Mouse (Mus musculus) ES-Bruce4 (cell line): ENCODE data around the gene Sox2. TPM values are rescaled to one million over a fixed set of nuclear protein-coding genes. Genes with fewer than 3 reads are reported as not detected.

Source experiments
- H3K27ac ChIP-seq: 2 replicates; pipeline ENCODE4 v1.5.1; 2012; ENCODE audit warnings: low read length, inconsistent platforms; ENCODE audit not compliant: insufficient read depth
- H3K27me3 ChIP-seq: 2 replicates; pipeline ENCODE4 v1.6.1; 2012; ENCODE audit warnings: mild to moderate bottlenecking, low read length, inconsistent platforms; ENCODE audit not compliant: control insufficient read depth, poor library complexity, insufficient read depth, severe bottlenecking
- H3K36me3 ChIP-seq: 2 replicates; pipeline ENCODE4 v1.6.1; 2012; ENCODE audit warnings: inconsistent platforms, mild to moderate bottlenecking, low read length, moderate library complexity; ENCODE audit not compliant: control insufficient read depth, poor library complexity, insufficient read depth, severe bottlenecking
- H3K4me1 ChIP-seq: one replicate; pipeline ENCODE4 v1.8.1; 2011; ENCODE audit warnings: low read length; ENCODE audit not compliant: control insufficient read depth, insufficient read depth
- H3K4me3 ChIP-seq: 2 replicates; pipeline ENCODE4 v1.5.1; 2011; ENCODE audit warnings: low read depth, mild to moderate bottlenecking, low read length
- H3K9ac ChIP-seq: 2 replicates; pipeline ENCODE4 v1.6.1; 2012; ENCODE audit warnings: low read depth, mild to moderate bottlenecking, inconsistent platforms; ENCODE audit not compliant: poor library complexity, severe bottlenecking
- H3K9me3 ChIP-seq: replicated peaks from 2 replicates; pipeline ENCODE4 v1.6.1; 2012; ENCODE audit warnings: mild to moderate bottlenecking, low read length, inconsistent platforms; ENCODE audit not compliant: control insufficient read depth, poor library complexity, insufficient read depth, severe bottlenecking
- CTCF ChIP-seq: IDR thresholded peaks from one replicate; pipeline ENCODE4 v1.8.1; 2011; ENCODE audit warnings: low read depth, low read length
- EP300 ChIP-seq: IDR thresholded peaks from 2 replicates; pipeline ENCODE4 v1.6.1; 2011; ENCODE audit warnings: low read depth, low read length; ENCODE audit not compliant: insufficient read depth
- POLR2A ChIP-seq: IDR thresholded peaks from one replicate; pipeline ENCODE4 v1.8.1; 2011; ENCODE audit warnings: low read length; ENCODE audit not compliant: insufficient read depth
- polyA plus RNA-seq: library from polyadenylated mRNA; stranded (reverse); fragments of >200 nt; gene quantifications from 2 replicates; pipeline ENCODE4 v1.2.4, GENCODE M21; 2011; ENCODE audit warnings: low read depth; ENCODE audit not compliant: missing spikeins, insufficient read depth, insufficient read length

Sox2 gene
- polyA plus RNA-seq, 1 experiment: 407 TPM

GRCm38 (mm10) chr3:34660542-34661290 lies 10.5 kb downstream of the Sox2 start:
- H3K4me1 ChIP-seq: peaks cover 4% of the 10 kb centered on the region
- no peaks in the 10 kb centered on the region for H3K27me3 ChIP-seq
- peaks cover 18% of the 10 kb centered on the region for H3K36me3 ChIP-seq
- H3K9me3 ChIP-seq: no peaks in the 10 kb centered on the region
- no peak overlapping the region for H3K27ac ChIP-seq
- no peak overlapping the region for H3K4me3 ChIP-seq
- no peak for TF ChIP-seq POLR2A
- TF ChIP-seq EP300: no peak
- no peak for TF ChIP-seq CTCF
- 0 out of 2 replicates have a peak overlapping the region, but pooled peaks have one; percentile 6 for H3K9ac ChIP-seq

GRCm38 (mm10) chr3:34661341-34662007 lies 11.3 kb downstream of the Sox2 start:
- Histone ChIP-seq H3K36me3 (peaks cover 13% of the 10 kb centered on the region), H3K27me3 (no peaks in the 10 kb centered on the region), H3K9ac (no peak overlapping the region), H3K4me1 (peaks cover 4% of the 10 kb centered on the region), H3K27ac (no peak overlapping the region), H3K4me3 (no peak overlapping the region), H3K9me3 (no peaks in the 10 kb centered on the region)
- TF ChIP-seq POLR2A (no peak), CTCF (no peak), EP300 (no peak)

- Histone ChIP-seq H3K27me3 (no peaks in the 10 kb centered on the region), H3K4me1 (peaks cover 4% of the 10 kb centered on the region), H3K9me3 (no peaks in the 10 kb centered on the region), H3K9ac (peak overlapping the region; percentile 59; the same call in 1 of the 2 replicates), H3K4me3 (peak overlapping the region; percentile 69; the same call in 1 of the 2 replicates), H3K36me3 (peaks cover 10% of the 10 kb centered on the region), H3K27ac (no peak overlapping the region)
- TF ChIP-seq POLR2A: no peak
- TF ChIP-seq EP300: no peak
- TF ChIP-seq CTCF: no peak
Measured at GRCm38 (mm10) chr3:34662008-34662711, 12.0 kb downstream of the Sox2 start.

- Histone ChIP-seq H3K9me3 (no peaks in the 10 kb centered on the region), H3K4me1 (peaks cover 3% of the 10 kb centered on the region), H3K27me3 (no peaks in the 10 kb centered on the region), H3K27ac (no peak overlapping the region), H3K36me3 (peaks cover 7% of the 10 kb centered on the region), H3K4me3 (peak overlapping the region; percentile 69), H3K9ac (peak overlapping the region; percentile 59)
- TF ChIP-seq EP300 (no peak), CTCF (no peak)
Measured at GRCm38 (mm10) chr3:34662712-34663655, 12.8 kb downstream of the Sox2 start.

GRCm38 (mm10) chr3:34663701-34664635 lies 13.8 kb downstream of the Sox2 start:
- Histone ChIP-seq H3K9me3 (no peaks in the 10 kb centered on the region), H3K9ac (peak overlapping the region; percentile 59), H3K27ac (0 out of 2 replicates have a peak overlapping the region, but pooled peaks have one; percentile 19), H3K27me3 (no peaks in the 10 kb centered on the region), H3K4me3 (peak overlapping the region; percentile 69), H3K36me3 (no peaks in the 10 kb centered on the region), H3K4me1 (peaks cover 2% of the 10 kb centered on the region)
- TF ChIP-seq EP300: 0 out of 2 replicates have a peak, but pooled peaks have one; percentile 33
- TF ChIP-seq POLR2A: no peak
